Mouse (Mus musculus) liver, adult 2 months (tissue): ENCODE results near the gene Gm8947. TPM values are rescaled to one million over a fixed set of nuclear protein-coding genes. Genes with fewer than 3 reads are reported as not detected.

ENCODE experiments used
- DNase-seq: peaks from one replicate; pipeline ENCODE4 v3.0.0-alpha.2; 2011; ENCODE audit warnings: low read depth, low spot score; ENCODE audit errors: extremely low read depth
- H3K27ac ChIP-seq: fragments of 200-500 bp; replicated peaks from 2 replicates; pipeline ENCODE4 v1.5.1; 2012; ENCODE audit warnings: low read depth, mild to moderate bottlenecking, control low read depth, inconsistent platforms, low read length; ENCODE audit not compliant: insufficient read depth
- H3K27me3 ChIP-seq: fragments of 200-500 bp; 2 replicates; pipeline ENCODE4 v1.6.1; 2012; ENCODE audit warnings: mild to moderate bottlenecking, moderate library complexity, low read length, inconsistent platforms; ENCODE audit not compliant: control insufficient read depth, insufficient read depth
- H3K36me3 ChIP-seq: fragments of 200-500 bp; 2 replicates; pipeline ENCODE4 v1.6.1; 2012; ENCODE audit warnings: low read length, inconsistent platforms; ENCODE audit not compliant: control insufficient read depth, insufficient read depth
- H3K4me1 ChIP-seq: fragments of 200-500 bp; 2 replicates; pipeline ENCODE4 v1.6.1; 2011; ENCODE audit warnings: low read length; ENCODE audit not compliant: control insufficient read depth, insufficient read depth
- H3K4me3 ChIP-seq: fragments of 200-500 bp; 2 replicates; pipeline ENCODE4 v1.5.1; 2011; ENCODE audit warnings: low read depth, mild to moderate bottlenecking, control low read depth, low read length, moderate library complexity; ENCODE audit not compliant: insufficient read depth
- H3K79me2 ChIP-seq: fragments of 200-500 bp; 2 replicates; pipeline ENCODE4 v1.6.1; 2012; ENCODE audit warnings: inconsistent platforms, mild to moderate bottlenecking, low read length, moderate library complexity; ENCODE audit not compliant: control insufficient read depth, insufficient read depth
- H3K9ac ChIP-seq: fragments of 200-500 bp; 2 replicates; pipeline ENCODE4 v1.6.1; 2012; ENCODE audit warnings: low read depth, mild to moderate bottlenecking, control low read depth, inconsistent platforms, low read length
- CTCF ChIP-seq: fragments of 200-500 bp; IDR thresholded peaks from 2 replicates; pipeline ENCODE4 v1.5.1; 2011; ENCODE audit warnings: low read depth, low read length, control low read depth
- POLR2A ChIP-seq: fragments of 200-500 bp; IDR thresholded peaks from 2 replicates; pipeline ENCODE4 v1.6.1; 2011; ENCODE audit warnings: low read length, control low read depth; ENCODE audit not compliant: insufficient read depth; ENCODE audit errors: extremely low read depth
- WGBS: fragments of 180-500 bp; shearing (Covaris S2); methylation state at CpG from one replicate; pipeline ENCODE4 v1.1.7; 2018; 5-methylcytosine and 5-hydroxymethylcytosine counted together
- polyA plus RNA-seq: library from polyadenylated mRNA; depleted of rRNA; stranded (reverse); fragments of >200 nt; gene quantifications from 2 replicates; pipeline ENCODE4 v1.2.3, GENCODE M21; 2012
- total RNA-seq: library from RNA; depleted of rRNA; stranded (reverse); fragments of >200 nt; gene quantifications from 2 replicates; pipeline ENCODE4 v1.2.3, GENCODE M21; 2014

Gene Gm8947
- total and polyA plus RNA-seq, 2 experiments = not detected

DNA sequence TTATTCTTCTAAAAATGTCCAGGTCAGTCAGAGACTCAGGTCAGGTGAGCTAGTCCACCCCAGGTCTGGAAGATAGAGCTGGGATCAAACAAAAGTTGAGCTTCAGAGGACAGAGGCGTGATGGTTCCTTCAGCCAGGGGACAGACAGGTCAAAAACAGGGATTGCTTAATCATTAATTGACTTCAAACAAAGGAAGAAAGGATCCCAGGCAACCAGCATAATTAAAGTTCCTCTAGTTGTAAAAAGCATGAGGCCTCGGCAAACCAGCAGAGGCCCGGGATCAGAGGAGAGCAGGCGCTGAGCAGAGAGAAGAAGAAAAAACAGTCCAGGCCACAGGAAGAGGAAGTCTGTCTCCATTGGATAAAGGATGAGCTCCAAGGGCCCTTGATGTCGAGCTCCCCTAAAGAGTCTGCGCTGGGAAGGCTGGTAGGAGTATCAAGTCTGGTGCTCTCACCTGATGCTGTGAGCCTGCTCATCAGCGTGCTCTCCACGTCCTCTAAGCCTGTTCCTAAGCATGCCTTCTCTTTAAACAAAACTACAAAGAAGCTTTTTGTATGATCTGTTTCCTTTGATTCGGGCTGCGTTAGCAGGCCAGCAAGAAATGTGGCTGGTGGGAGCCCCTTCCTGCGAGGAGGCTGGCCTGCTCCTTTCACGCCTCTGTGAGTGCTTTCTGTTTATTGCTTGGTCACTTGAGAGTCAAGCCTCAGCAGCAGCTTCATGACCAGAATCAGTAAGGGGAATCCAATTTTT lies 24.7 kb upstream of the Gm8947 start:
- Histone ChIP-seq H3K79me2 (no peaks in the 10 kb centered on the region), H3K9ac (peak overlapping the region; percentile 34; the same call in 1 of the 2 replicates), H3K36me3 (no peaks in the 10 kb centered on the region), H3K4me1 (peaks cover 9% of the 10 kb centered on the region; the same call in 1 of the 2 replicates), H3K27ac (peak overlapping the region; percentile 90), H3K27me3 (no peaks in the 10 kb centered on the region), H3K4me3 (no peak overlapping the region)
- DNase-seq = peak; percentile 95
- TF ChIP-seq CTCF = no peak
- no peak for TF ChIP-seq POLR2A
- 35% methylated on average over 12 of the region's 12 CpGs for WGBS

DNA sequence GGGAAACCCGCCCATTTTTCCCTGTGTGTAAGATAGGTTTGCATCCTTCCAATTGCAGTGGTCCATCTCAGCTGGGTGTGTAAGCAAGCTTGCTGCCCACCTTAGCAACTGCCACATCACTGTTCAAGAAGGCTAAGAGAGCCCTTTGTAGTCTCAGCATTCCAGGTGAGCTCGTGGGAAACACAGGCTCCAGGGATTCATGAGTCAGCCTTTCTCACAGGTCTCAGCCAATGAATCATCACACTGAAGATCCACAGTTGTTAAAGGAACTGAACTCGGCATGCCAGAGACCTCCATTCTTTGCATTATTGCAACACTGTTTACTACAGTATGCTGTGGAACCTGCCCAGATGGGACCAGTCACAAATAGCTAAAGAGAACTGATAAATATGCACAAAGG lies 23.5 kb upstream of the Gm8947 start:
- DNase-seq = no peak
- 52% methylated on average over 3 of the region's 3 CpGs for WGBS
- Histone ChIP-seq H3K4me1 (peaks cover 9% of the 10 kb centered on the region; the same call in 1 of the 2 replicates), H3K79me2 (no peaks in the 10 kb centered on the region), H3K36me3 (no peaks in the 10 kb centered on the region), H3K4me3 (no peak overlapping the region), H3K27ac (no peak overlapping the region), H3K9ac (no peak overlapping the region), H3K27me3 (no peaks in the 10 kb centered on the region)
- no peak for TF ChIP-seq CTCF
- no peak for TF ChIP-seq POLR2A

DNA sequence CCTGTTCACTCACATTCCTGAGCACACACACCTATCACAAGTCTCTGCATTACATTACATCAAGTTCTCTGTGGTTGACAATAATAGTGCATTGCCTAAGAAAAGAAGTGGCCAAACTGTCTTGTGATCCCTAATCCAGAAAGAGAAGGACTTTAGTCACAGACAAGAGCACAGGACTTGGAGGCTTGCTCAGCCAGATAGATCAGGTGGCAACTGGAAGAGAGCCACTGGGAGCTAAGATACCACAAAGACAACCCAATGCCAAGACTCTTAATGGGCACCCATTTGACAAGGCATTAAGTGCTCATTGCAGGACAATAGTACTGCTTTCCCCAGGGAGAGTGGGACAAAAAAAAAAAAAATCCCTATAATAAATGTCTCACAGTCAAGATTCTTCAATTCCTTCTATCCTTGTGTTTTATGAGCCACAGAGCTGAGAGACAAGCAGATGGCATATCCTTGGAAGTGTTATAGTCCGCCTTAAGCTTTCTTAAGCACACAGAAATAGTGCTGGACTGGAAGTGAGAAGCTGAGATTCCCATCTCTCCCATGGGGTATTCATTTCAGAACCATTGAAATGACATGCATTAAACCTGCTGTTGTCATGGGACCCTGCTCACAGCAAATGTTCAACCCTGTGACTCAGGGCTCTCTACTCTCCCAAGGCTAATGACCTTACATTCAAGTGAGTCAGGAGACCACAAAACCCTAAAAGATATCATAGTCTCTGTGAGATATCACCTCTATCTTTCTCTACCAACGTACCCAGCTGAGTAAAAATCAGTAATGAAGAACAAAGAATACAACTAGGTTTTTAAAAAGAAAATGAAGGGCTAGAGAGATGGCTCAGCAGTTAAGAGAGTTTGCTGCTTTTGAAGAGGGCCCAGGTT lies 20.4 kb upstream of the Gm8947 start:
- no peaks in the 10 kb centered on the region for H3K79me2 ChIP-seq
- no peak overlapping the region for H3K9ac ChIP-seq
- no peaks in the 10 kb centered on the region for H3K27me3 ChIP-seq
- TF ChIP-seq POLR2A = no peak
- TF ChIP-seq CTCF = no peak
- H3K4me1 ChIP-seq = peaks cover 4% of the 10 kb centered on the region; the same call in 1 of the 2 replicates
- H3K4me3 ChIP-seq = no peak overlapping the region
- DNase-seq = peak; percentile 58
- no peak overlapping the region for H3K27ac ChIP-seq
- H3K36me3 ChIP-seq = no peaks in the 10 kb centered on the region
- WGBS = 93% methylated on average over 2 of the region's 2 CpGs

DNA sequence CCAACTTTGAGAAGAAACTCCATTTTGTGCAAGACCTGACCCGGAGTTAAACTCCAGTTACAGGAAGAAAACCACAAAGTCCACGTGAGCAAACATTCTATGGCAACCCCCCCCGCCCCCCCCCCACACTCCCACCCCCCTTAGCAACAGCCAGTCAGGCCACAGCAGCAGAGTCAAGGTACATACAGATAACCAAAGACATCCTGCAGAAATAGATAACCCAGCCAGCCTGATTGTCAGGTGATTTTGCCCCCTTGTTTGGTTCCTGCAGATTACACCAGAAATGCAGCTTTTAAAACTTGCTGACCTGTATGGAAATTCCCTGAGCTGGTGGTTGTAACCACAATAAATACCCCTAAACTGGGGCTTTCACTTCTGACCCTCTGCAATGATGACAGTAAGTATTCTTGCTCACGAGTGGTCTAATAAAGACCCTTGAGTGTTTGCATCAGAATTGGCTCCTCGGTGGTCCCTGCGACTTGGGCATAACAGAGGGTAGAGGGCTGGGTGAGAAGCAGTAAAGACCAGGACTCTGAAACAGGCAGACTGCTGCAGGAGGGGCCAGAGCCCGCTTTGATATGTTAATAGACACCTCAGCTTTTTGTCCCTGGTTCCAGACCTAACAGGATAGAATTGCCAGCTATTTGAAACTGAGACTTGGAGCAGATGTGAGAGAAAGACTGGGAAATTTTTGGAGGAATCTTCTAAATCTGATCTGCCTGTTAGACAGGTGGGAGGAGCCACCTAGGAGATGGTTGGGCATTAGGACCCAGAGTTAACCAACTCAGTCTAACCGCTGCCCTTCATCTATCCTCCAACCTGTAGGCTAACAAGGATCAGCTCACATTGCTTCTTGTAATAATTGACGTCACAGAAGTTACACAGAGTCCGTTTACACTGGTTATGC lies 14.9 kb upstream of the Gm8947 start:
- Histone ChIP-seq H3K27me3 (no peaks in the 10 kb centered on the region), H3K27ac (peak overlapping the region; percentile 72), H3K9ac (no peak overlapping the region), H3K79me2 (no peaks in the 10 kb centered on the region), H3K36me3 (no peaks in the 10 kb centered on the region), H3K4me3 (no peak overlapping the region), H3K4me1 (peaks cover 10% of the 10 kb centered on the region)
- TF ChIP-seq POLR2A (no peak), CTCF (no peak)
- WGBS = 21% methylated on average over 10 of the region's 10 CpGs
- DNase-seq = peak; percentile 93

DNA sequence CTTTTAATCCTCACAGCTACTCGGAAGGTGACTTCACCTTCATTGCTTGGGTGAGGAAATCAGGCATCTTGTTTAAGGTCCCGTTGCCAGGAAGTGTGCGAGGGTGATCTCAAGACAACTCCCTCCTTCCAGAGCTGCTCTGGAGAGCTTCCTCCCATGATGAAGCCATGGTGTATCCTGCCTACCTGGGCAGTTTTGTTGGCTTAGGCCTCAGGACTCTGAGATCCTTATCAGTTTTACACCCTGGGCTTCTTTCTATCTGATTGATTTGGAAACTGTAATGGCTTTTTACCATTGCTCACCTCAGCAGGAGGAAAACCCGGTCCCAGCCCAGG lies 14.3 kb upstream of the Gm8947 start:
- H3K36me3 ChIP-seq = no peaks in the 10 kb centered on the region
- DNase-seq = no peak
- H3K4me3 ChIP-seq = peak overlapping the region; percentile 3; the same call in 1 of the 2 replicates
- WGBS = 10% methylated on average over 4 of the region's 4 CpGs
- H3K27me3 ChIP-seq = no peaks in the 10 kb centered on the region
- no peaks in the 10 kb centered on the region for H3K79me2 ChIP-seq
- peak overlapping the region; percentile 52 for H3K9ac ChIP-seq
- TF ChIP-seq POLR2A = no peak
- no peak for TF ChIP-seq CTCF
- H3K27ac ChIP-seq = peak overlapping the region; percentile 72
- peaks cover 10% of the 10 kb centered on the region for H3K4me1 ChIP-seq
